Mouse (Mus musculus) neural tube, embryonic 15.5 days (tissue): ENCODE results near the gene Prox1. TPM values are rescaled to one million over a fixed set of nuclear protein-coding genes. Genes with fewer than 3 reads are reported as not detected.

ENCODE experiments used
- ATAC-seq: fragments of 200-750 bp; cut with Nextera tagmentation; 2 replicates; pipeline ENCODE4 v1.8.0; 2017; ENCODE audit warnings: mild to moderate bottlenecking, moderate TSS enrichment, moderate library complexity; ENCODE audit not compliant: low FRiP score
- H3K27ac ChIP-seq: fragments of 300-500 bp; sonication (generic); replicated peaks from 2 replicates; pipeline ENCODE4 v1.5.1; 2015; ENCODE audit warnings: mild to moderate bottlenecking, inconsistent platforms
- H3K27me3 ChIP-seq: fragments of 300-500 bp; sonication (generic); replicated peaks from 2 replicates; pipeline ENCODE4 v1.6.1; 2015; ENCODE audit warnings: inconsistent platforms
- H3K36me3 ChIP-seq: fragments of 300-500 bp; sonication (generic); 2 replicates; pipeline ENCODE4 v1.6.1; 2015; ENCODE audit warnings: inconsistent platforms
- H3K4me1 ChIP-seq: fragments of 300-500 bp; sonication (generic); 2 replicates; pipeline ENCODE4 v1.6.1; 2015; ENCODE audit warnings: inconsistent platforms
- H3K4me2 ChIP-seq: fragments of 300-500 bp; sonication (generic); 2 replicates; pipeline ENCODE4 v1.6.1; 2015; ENCODE audit warnings: inconsistent platforms, mild to moderate bottlenecking, moderate library complexity
- H3K4me3 ChIP-seq: fragments of 300-500 bp; sonication (generic); replicated peaks from 2 replicates; pipeline ENCODE4 v1.5.1; 2015; ENCODE audit warnings: mild to moderate bottlenecking, inconsistent platforms
- H3K9ac ChIP-seq: fragments of 300-500 bp; sonication (generic); replicated peaks from 2 replicates; pipeline ENCODE4 v1.6.1; 2015; ENCODE audit warnings: mild to moderate bottlenecking, inconsistent platforms
- H3K9me3 ChIP-seq: fragments of 300-500 bp; sonication (generic); replicated peaks from 2 replicates; pipeline ENCODE4 v1.6.1; 2016; ENCODE audit warnings: inconsistent platforms
- WGBS: fragments of 180-500 bp; shearing (Covaris S2); methylation state at CpG from one replicate; pipeline ENCODE4 v1.1.7; 2015; ENCODE audit warnings: mixed read lengths; 5-methylcytosine and 5-hydroxymethylcytosine counted together
- polyA plus RNA-seq: library from polyadenylated mRNA; unstranded; fragments of >200 nt; fragmentation: Nextera tagmentation; extraction: Ambion mirVana; gene quantifications from 2 replicates; pipeline ENCODE4 v1.2.1, GENCODE M21; 2015

Prox1 gene
- polyA plus RNA-seq, 1 experiment from 2014 or later: 9.1 TPM

DNA sequence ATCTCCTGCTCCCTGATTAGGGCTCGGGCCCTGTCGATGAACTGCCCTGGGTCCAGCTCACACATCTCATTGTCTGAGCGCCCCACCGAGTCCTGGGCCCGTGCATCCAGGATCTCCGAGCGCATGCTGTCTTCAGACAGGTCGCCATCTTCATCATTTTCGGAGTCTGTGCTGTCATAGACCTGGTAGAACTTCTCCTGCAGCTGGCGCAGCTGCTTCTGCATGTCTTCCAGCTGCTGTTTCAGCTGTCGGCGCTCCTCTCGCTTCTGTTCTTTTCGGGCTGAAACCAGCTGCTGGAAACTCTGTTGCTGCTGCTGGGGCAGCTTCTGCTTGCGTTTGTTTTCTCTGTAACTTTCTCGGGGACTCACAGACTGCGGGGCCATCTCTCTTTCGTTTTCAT lies 9.2 kb downstream of the Prox1 start:
- H3K27ac ChIP-seq: peak overlapping the region; percentile 42
- no peak overlapping the region for H3K9ac ChIP-seq
- no peaks in the 10 kb centered on the region for H3K9me3 ChIP-seq
- no peaks in the 10 kb centered on the region for H3K27me3 ChIP-seq
- H3K36me3 ChIP-seq: no peaks in the 10 kb centered on the region
- WGBS: 68% methylated on average over 18 of the region's 18 CpGs
- no peak overlapping the region for H3K4me3 ChIP-seq
- peak overlapping the region; percentile 32 for H3K4me2 ChIP-seq
- peaks cover 13% of the 10 kb centered on the region; the same call in 1 of the 2 replicates for H3K4me1 ChIP-seq
- peak; percentile 38 for ATAC-seq

DNA sequence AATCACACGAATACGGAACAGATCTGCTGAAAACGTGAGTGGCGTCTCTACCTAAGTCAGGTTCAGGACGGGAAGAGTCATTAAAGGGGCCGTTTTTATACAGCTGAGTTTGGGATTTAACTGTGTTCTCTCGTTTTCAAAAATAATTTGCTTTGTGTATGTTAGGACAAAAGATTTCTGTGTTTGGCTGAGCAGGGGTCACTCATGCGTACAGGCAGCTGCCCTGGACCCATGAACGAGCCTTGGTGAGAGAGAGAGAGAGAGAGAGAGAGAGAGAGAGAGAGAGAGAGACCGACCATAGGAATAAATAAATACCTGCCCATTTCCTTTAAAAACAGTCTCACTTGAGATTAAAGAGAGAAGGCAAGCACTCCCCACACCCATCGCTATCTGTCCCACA lies 11.1 kb downstream of the Prox1 start:
- H3K27me3 ChIP-seq: no peaks in the 10 kb centered on the region
- H3K4me2 ChIP-seq: no peak overlapping the region
- H3K9ac ChIP-seq: no peak overlapping the region
- ATAC-seq: no peak
- peaks cover 18% of the 10 kb centered on the region; the same call in 1 of the 2 replicates for H3K4me1 ChIP-seq
- H3K27ac ChIP-seq: no peak overlapping the region
- H3K36me3 ChIP-seq: no peaks in the 10 kb centered on the region
- no peak overlapping the region for H3K4me3 ChIP-seq
- 38% methylated on average over 11 of the region's 11 CpGs for WGBS
- H3K9me3 ChIP-seq: no peaks in the 10 kb centered on the region

DNA sequence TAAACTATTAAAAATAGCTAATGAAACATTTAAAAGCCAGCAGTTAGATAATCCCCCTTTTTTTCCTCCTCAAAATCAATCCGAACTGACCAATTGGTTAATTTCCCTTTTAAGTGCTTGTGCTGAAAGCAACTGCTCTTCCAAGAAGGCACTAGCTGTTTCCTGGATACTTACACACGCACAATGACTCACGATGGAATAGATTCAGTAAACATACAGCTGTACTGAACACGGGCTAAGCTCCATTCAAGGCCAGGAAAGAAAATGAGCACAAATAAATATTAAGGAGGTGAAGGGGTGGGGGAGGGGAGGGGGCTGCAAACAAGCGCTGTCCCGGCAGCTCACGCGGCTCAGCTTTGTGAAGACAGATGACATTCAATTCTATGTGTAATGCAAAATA lies 14.8 kb downstream of the Prox1 start:
- H3K4me3 ChIP-seq: no peak overlapping the region
- H3K9me3 ChIP-seq: no peaks in the 10 kb centered on the region
- H3K9ac ChIP-seq: no peak overlapping the region
- no peak for ATAC-seq
- 13% methylated on average over 8 of the region's 8 CpGs for WGBS
- H3K4me1 ChIP-seq: peaks cover 19% of the 10 kb centered on the region
- H3K36me3 ChIP-seq: no peaks in the 10 kb centered on the region
- no peaks in the 10 kb centered on the region; the same call in 1 of the 2 replicates for H3K27me3 ChIP-seq
- peak overlapping the region; percentile 30 for H3K4me2 ChIP-seq
- H3K27ac ChIP-seq: no peak overlapping the region

DNA sequence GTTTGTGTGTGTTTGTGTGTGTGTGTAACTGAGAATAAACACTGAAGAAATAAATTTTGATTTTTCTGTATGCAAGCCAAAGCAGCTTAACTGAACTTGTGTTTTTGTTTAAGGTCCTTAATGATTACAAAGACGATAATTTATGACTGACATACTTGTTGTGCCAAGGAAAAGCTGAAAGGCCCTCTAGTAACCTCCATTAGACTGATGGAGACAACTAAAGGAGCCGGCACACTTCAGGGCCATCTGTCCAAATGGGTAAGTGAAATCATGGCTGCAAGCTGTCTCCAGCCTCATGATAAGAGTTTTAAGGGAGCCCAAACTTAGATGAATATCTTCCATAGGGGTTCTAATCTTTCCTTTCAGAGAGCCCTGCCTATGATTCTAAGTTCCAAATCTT lies 15.5 kb downstream of the Prox1 start:
- Histone ChIP-seq H3K27me3 (no peaks in the 10 kb centered on the region; the same call in 1 of the 2 replicates), H3K4me3 (no peak overlapping the region), H3K4me2 (no peak overlapping the region), H3K27ac (no peak overlapping the region), H3K9me3 (no peaks in the 10 kb centered on the region), H3K4me1 (peaks cover 19% of the 10 kb centered on the region), H3K9ac (no peak overlapping the region), H3K36me3 (no peaks in the 10 kb centered on the region)
- WGBS: 25% methylated on average over 2 of the region's 2 CpGs
- no peak for ATAC-seq

DNA sequence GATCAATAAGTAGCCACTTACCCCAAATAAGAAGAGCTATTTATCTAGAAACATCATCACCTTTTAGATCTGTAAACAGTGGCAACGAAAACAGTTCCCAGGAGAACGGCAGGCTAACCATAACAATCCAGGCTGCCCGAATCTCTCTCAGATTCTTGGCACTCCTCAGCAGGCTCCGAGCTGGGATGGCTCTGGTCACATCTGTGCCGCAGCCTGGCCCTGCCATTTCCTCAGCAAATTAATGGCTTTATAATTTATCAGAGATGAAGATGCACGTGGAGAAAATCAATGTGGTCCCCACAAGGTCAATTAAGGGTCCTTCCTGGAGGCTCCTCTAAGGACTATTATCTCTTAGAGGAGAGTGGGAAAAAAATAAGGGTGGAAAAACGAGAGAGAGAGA lies 16.2 kb downstream of the Prox1 start:
- Histone ChIP-seq H3K4me2 (no peak overlapping the region), H3K4me3 (no peak overlapping the region), H3K27ac (no peak overlapping the region), H3K9me3 (no peaks in the 10 kb centered on the region), H3K27me3 (no peaks in the 10 kb centered on the region; the same call in 1 of the 2 replicates), H3K4me1 (peaks cover 26% of the 10 kb centered on the region), H3K36me3 (no peaks in the 10 kb centered on the region), H3K9ac (no peak overlapping the region)
- no peak for ATAC-seq
- WGBS: 8% methylated on average over 7 of the region's 7 CpGs

DNA sequence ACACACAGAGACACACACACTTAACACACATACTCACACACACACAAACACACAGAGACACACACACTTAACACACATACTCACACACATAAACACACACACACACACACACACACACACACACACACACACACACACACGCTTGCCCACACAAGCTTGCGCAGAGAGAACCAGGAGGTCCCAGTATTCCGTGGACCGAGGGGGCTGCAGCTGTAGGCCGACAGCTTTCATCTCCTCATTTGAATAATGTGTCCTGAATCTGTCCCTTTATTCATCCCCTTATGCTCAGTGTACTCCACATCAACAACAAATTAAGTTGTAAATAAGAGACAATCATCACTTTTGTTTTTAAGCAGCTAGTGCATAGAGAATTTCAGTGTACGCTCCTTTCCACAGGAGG lies 17.9 kb downstream of the Prox1 start:
- no peaks in the 10 kb centered on the region for H3K9me3 ChIP-seq
- H3K27me3 ChIP-seq: no peaks in the 10 kb centered on the region; the same call in 1 of the 2 replicates
- H3K27ac ChIP-seq: no peak overlapping the region
- H3K4me2 ChIP-seq: no peak overlapping the region
- 51% methylated on average over 6 of the region's 6 CpGs for WGBS
- H3K4me3 ChIP-seq: no peak overlapping the region
- H3K9ac ChIP-seq: no peak overlapping the region
- no peaks in the 10 kb centered on the region for H3K36me3 ChIP-seq
- peaks cover 37% of the 10 kb centered on the region for H3K4me1 ChIP-seq
- no peak for ATAC-seq

DNA sequence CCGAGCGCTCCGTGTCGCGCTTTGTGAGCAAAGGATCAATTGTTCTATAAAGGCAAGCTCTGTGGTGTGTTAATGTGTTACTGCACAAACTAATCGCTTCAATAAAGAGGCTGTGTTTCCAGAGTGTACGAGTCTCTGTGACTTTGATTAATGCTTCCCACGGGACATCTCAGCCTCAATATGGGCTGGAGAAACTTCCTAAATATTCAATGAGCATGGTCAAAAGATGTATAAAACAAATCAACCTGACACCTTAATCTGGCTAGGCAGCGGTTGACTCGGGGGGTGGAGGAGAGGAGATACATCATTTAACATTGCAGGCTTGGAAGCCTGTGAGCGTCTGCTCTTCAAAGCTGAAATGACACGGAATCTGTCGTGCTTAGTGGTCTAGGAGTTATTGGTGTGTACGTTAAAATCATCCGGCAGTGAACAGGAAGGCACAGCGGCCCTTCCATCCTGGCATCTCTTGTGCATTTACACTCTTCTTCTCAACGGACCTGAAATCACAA lies 21.2 kb downstream of the Prox1 start:
- Histone ChIP-seq H3K27ac (peak overlapping the region; percentile 51), H3K36me3 (no peaks in the 10 kb centered on the region), H3K4me2 (peak overlapping the region; percentile 46), H3K27me3 (no peaks in the 10 kb centered on the region; the same call in 1 of the 2 replicates), H3K9me3 (no peaks in the 10 kb centered on the region), H3K4me3 (no peak overlapping the region), H3K4me1 (peaks cover 29% of the 10 kb centered on the region), H3K9ac (0 out of 2 replicates have a peak overlapping the region, but pooled peaks have one; percentile 18)
- WGBS: 13% methylated on average over 17 of the region's 17 CpGs
- ATAC-seq: peak; percentile 65

DNA sequence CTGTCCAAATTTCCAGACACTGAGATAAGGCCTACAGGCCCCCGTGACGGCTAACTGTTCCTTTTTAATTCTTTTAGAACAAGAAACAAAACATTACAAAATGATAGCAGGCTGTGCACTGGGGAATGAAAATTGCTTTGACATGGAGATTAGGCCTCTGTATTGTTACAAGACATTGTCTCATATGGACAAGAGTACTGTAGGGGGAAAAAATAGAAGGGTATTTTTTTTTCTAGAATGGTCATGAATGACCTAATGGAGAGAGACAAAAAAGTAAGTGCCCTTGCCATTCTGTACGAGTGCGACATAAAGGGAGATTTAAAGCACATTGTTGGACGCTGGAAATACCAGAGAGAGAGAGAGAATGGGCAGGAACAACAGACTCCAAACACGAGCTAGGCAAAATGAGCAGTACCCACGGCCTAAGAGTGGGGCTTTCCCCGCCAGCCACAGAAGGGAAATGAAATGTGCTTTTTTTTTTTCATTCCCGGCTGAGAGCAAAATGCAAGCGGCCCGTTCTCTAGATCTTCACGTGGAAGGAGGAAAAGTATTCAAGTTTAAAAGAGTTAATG lies 21.8 kb downstream of the Prox1 start:
- Histone ChIP-seq H3K36me3 (no peaks in the 10 kb centered on the region), H3K4me2 (peak overlapping the region; percentile 46), H3K9ac (0 out of 2 replicates have a peak overlapping the region, but pooled peaks have one; percentile 18), H3K9me3 (no peaks in the 10 kb centered on the region), H3K4me1 (peaks cover 23% of the 10 kb centered on the region), H3K27ac (peak overlapping the region; percentile 51), H3K27me3 (no peaks in the 10 kb centered on the region; the same call in 1 of the 2 replicates), H3K4me3 (no peak overlapping the region)
- no peak for ATAC-seq
- 12% methylated on average over 12 of the region's 12 CpGs for WGBS

DNA sequence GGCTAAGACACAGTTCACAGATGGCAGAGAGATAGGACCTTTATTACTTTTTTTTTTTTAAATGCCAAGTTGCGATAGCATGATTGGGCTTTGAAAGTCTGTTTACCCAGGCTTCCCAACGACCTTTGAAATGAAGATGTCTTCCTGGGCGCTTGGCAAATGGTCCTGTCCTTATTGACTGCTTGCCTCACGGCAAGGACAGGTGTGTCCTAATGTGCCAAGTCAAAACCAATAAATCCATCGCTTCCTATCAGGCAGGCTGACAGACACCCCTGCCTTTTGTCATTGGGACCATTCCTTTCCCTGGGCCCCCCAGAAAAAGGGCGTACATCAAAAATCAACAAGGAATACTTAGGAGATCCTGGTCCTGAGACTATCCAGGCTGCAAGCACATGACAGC lies 22.7 kb downstream of the Prox1 start:
- no peak for ATAC-seq
- no peak overlapping the region for H3K27ac ChIP-seq
- 44% methylated on average over 6 of the region's 6 CpGs for WGBS

DNA sequence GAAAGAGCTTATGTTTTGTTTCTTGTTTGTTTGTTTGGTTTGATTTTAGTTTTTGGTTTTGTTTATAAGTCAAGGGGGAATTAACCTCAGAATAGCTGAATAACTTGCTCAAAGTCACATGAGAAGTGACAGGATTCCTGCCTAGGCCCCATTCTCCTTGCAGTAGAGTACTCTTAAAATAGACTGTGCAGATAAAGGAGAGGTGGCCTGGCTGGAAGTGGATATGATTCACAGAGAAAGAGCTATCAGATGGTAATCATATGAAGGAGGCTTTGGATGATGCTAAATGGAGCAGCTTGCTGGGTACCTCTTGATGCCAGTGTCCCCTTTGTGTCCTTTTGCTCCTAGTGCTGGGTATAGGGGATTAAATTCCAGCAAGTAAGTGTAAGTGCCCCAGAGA lies 26.1 kb downstream of the Prox1 start:
- H3K27me3 ChIP-seq: no peaks in the 10 kb centered on the region
- H3K27ac ChIP-seq: no peak overlapping the region
- no peak overlapping the region for H3K4me2 ChIP-seq
- peaks cover 21% of the 10 kb centered on the region for H3K4me1 ChIP-seq
- no peak overlapping the region for H3K4me3 ChIP-seq
- H3K9ac ChIP-seq: no peak overlapping the region
- no peaks in the 10 kb centered on the region for H3K9me3 ChIP-seq
- no peaks in the 10 kb centered on the region for H3K36me3 ChIP-seq
- no peak for ATAC-seq

More for the DNA sequence above, 22.7 kb downstream of the Prox1 start:
- peaks cover 19% of the 10 kb centered on the region for H3K4me1 ChIP-seq
- no peaks in the 10 kb centered on the region for H3K36me3 ChIP-seq
- no peaks in the 10 kb centered on the region for H3K27me3 ChIP-seq
- H3K9me3 ChIP-seq: no peaks in the 10 kb centered on the region
- H3K4me2 ChIP-seq: no peak overlapping the region
- no peak overlapping the region for H3K9ac ChIP-seq
- H3K4me3 ChIP-seq: no peak overlapping the region

DNA sequence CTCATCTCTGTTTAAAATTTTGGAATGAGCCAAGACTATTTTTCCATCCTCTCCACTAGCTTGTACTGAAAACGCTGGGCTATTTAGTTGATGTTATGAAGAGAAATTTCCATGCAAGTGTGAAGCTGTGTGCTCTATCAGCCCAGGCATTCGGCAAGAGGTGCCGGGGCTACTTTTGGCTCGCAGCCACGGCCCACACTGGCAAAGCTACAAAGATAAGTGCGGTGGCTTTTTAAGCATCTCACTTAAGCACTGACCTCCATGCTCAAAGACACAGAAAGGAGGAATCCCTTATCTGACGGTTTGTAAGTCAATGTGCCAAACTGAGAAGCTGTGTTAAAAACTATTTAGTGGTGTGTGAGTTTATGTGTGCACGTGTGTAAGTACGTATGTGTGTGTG lies 26.9 kb downstream of the Prox1 start:
- ATAC-seq: no peak
- Histone ChIP-seq H3K9me3 (no peaks in the 10 kb centered on the region), H3K27ac (no peak overlapping the region), H3K4me1 (peaks cover 12% of the 10 kb centered on the region), H3K9ac (no peak overlapping the region), H3K36me3 (no peaks in the 10 kb centered on the region), H3K4me3 (no peak overlapping the region), H3K27me3 (no peaks in the 10 kb centered on the region), H3K4me2 (no peak overlapping the region)
- WGBS: 76% methylated on average over 9 of the region's 9 CpGs

DNA sequence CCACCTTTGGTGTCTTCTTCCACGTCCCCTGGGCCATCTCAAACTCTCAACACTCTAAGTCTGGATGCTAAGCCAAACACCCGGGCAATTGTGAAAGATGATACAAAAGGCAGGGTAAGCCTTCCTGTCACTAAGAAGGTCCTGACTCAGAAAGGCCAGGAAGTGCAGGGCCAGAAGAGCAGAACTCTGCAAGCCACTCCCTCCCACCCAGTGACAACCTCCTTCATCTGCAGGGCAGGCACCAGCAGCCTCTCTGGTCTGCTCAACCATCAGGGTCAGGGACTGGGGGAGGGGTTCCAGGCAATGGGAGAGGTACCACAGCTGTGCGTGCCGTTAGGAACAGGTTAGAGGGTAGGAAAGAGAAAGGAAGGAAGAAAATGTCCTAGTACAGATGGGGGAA lies 27.9 kb downstream of the Prox1 start:
- no peak overlapping the region for H3K27ac ChIP-seq
- no peak overlapping the region for H3K9ac ChIP-seq
- H3K36me3 ChIP-seq: no peaks in the 10 kb centered on the region
- no peak overlapping the region for H3K4me2 ChIP-seq
- H3K9me3 ChIP-seq: no peaks in the 10 kb centered on the region
- no peak overlapping the region for H3K4me3 ChIP-seq
- ATAC-seq: no peak
- no peaks in the 10 kb centered on the region for H3K27me3 ChIP-seq
- WGBS: 68% methylated on average over 4 of the region's 4 CpGs
- peaks cover 18% of the 10 kb centered on the region for H3K4me1 ChIP-seq
